Mouse (Mus musculus): Measurements from ENCODE around the gene Fxr2. TPM values are rescaled to one million over a fixed set of nuclear protein-coding genes. Genes with fewer than 3 reads are reported as not detected.
A peak's percentile ranks its signal among the peaks of the same experiment; 100 is the strongest.

The Fxr2 gene
- polyA plus RNA-seq, 1 experiment from 2014 or later = 29.0 TPM

GRCm38 (mm10) chr11:69686377-69686776 is 53.6 kb downstream of the Fxr2 start:
- Histone ChIP-seq H3K4me1 (ENCODE audit: control insufficient read depth, insufficient read depth, low read length) (0 out of 2 replicates have a peak, but pooled peaks cover 5% of the 10 kb centered on the region), H3K9ac (ENCODE audit: low read depth, low read length) (0 out of 2 replicates have a peak overlapping the region, but pooled peaks have one; percentile 39), H3K4me2 (peak overlapping the region; percentile 9; the same call in 1 of the 2 replicates), H3K27ac (ENCODE audit: low read depth, low read length) (no peak overlapping the region), H3K4me3 (ENCODE audit: low read depth, low read length) (no peak overlapping the region), H3K36me3 (ENCODE audit: control insufficient read depth, insufficient read depth, low read length) (no peaks in the 10 kb centered on the region), H3K27me3 (ENCODE audit: control insufficient read depth, insufficient read depth, low read length) (no peaks in the 10 kb centered on the region; the same call in 1 of the 2 replicates), H3K9me3 (replicated peaks; ENCODE audit: control insufficient read depth, low read length) (no peaks in the 10 kb centered on the region)
- ATAC-seq (replicated peaks; ENCODE audit: insufficient number of reproducible peaks, low FRiP score, low TSS enrichment) = no peak
- 13% methylated on average over 4 of the region's 4 CpGs for whole genome bisulfite sequencing (ENCODE audit: insufficient replicate concordance)

- WGBS (ENCODE audit: insufficient replicate concordance) = 44% methylated on average over 5 of the region's 5 CpGs
- H3K4me3 ChIP-seq (ENCODE audit: low read depth, low read length) = no peak overlapping the region
- no peak overlapping the region for H3K27ac ChIP-seq (ENCODE audit: low read depth, low read length)
- H3K4me1 ChIP-seq (ENCODE audit: control insufficient read depth, insufficient read depth, low read length) = 0 out of 2 replicates have a peak, but pooled peaks cover 5% of the 10 kb centered on the region
- H3K4me2 ChIP-seq = no peak overlapping the region
- ATAC-seq (replicated peaks; ENCODE audit: insufficient number of reproducible peaks, low FRiP score, low TSS enrichment) = no peak
- no peaks in the 10 kb centered on the region; the same call in 1 of the 2 replicates for H3K27me3 ChIP-seq (ENCODE audit: control insufficient read depth, insufficient read depth, low read length)
- H3K9ac ChIP-seq (ENCODE audit: low read depth, low read length) = no peak overlapping the region
- no peaks in the 10 kb centered on the region for H3K9me3 ChIP-seq (replicated peaks; ENCODE audit: control insufficient read depth, low read length)
- no peaks in the 10 kb centered on the region for H3K36me3 ChIP-seq (ENCODE audit: control insufficient read depth, insufficient read depth, low read length)
Observed at GRCm38 (mm10) chr11:69687061-69687460, 54.3 kb downstream of the Fxr2 start.

- no peaks in the 10 kb centered on the region for H3K9me3 ChIP-seq (replicated peaks; ENCODE audit: control insufficient read depth, low read length)
- no peaks in the 10 kb centered on the region for H3K36me3 ChIP-seq (ENCODE audit: control insufficient read depth, insufficient read depth, low read length)
- no peak overlapping the region for H3K4me2 ChIP-seq
- ATAC-seq (replicated peaks; ENCODE audit: insufficient number of reproducible peaks, low FRiP score, low TSS enrichment) = no peak
- no peak overlapping the region for H3K27ac ChIP-seq (ENCODE audit: low read depth, low read length)
- WGBS (ENCODE audit: insufficient replicate concordance) = 88% methylated on average over 1 of the region's 1 CpGs
- no peaks in the 10 kb centered on the region; the same call in 1 of the 2 replicates for H3K27me3 ChIP-seq (ENCODE audit: control insufficient read depth, insufficient read depth, low read length)
- no peak overlapping the region for H3K4me3 ChIP-seq (ENCODE audit: low read depth, low read length)
- H3K4me1 ChIP-seq (ENCODE audit: control insufficient read depth, insufficient read depth, low read length) = peaks cover 4% of the 10 kb centered on the region; the same call in 1 of the 2 replicates
- no peak overlapping the region for H3K9ac ChIP-seq (ENCODE audit: low read depth, low read length)
Observed at GRCm38 (mm10) chr11:69689891-69690290, 57.1 kb downstream of the Fxr2 start.

GRCm38 (mm10) chr11:69692196-69692811 is 59.5 kb downstream of the Fxr2 start:
- Histone ChIP-seq H3K27ac (ENCODE audit: low read depth, low read length) (no peak overlapping the region), H3K9me3 (replicated peaks; ENCODE audit: control insufficient read depth, low read length) (no peaks in the 10 kb centered on the region), H3K4me3 (ENCODE audit: low read depth, low read length) (no peak overlapping the region), H3K4me1 (ENCODE audit: control insufficient read depth, insufficient read depth, low read length) (peaks cover 12% of the 10 kb centered on the region), H3K9ac (ENCODE audit: low read depth, low read length) (no peak overlapping the region), H3K27me3 (ENCODE audit: control insufficient read depth, insufficient read depth, low read length) (no peaks in the 10 kb centered on the region), H3K4me2 (no peak overlapping the region), H3K36me3 (ENCODE audit: control insufficient read depth, insufficient read depth, low read length) (no peaks in the 10 kb centered on the region)
- WGBS (ENCODE audit: insufficient replicate concordance) = 70% methylated on average over 9 of the region's 9 CpGs
- no peak for ATAC-seq (replicated peaks; ENCODE audit: insufficient number of reproducible peaks, low FRiP score, low TSS enrichment)

GRCm38 (mm10) chr11:69692863-69693262 is 60.1 kb downstream of the Fxr2 start:
- H3K36me3 ChIP-seq (ENCODE audit: control insufficient read depth, insufficient read depth, low read length) = no peaks in the 10 kb centered on the region
- ATAC-seq (replicated peaks; ENCODE audit: insufficient number of reproducible peaks, low FRiP score, low TSS enrichment) = no peak
- no peak overlapping the region for H3K27ac ChIP-seq (ENCODE audit: low read depth, low read length)
- no peaks in the 10 kb centered on the region for H3K9me3 ChIP-seq (replicated peaks; ENCODE audit: control insufficient read depth, low read length)
- 80% methylated on average over 6 of the region's 6 CpGs for WGBS (ENCODE audit: insufficient replicate concordance)
- no peaks in the 10 kb centered on the region for H3K27me3 ChIP-seq (ENCODE audit: control insufficient read depth, insufficient read depth, low read length)
- no peak overlapping the region for H3K9ac ChIP-seq (ENCODE audit: low read depth, low read length)
- H3K4me3 ChIP-seq (ENCODE audit: low read depth, low read length) = no peak overlapping the region
- H3K4me2 ChIP-seq = no peak overlapping the region
- H3K4me1 ChIP-seq (ENCODE audit: control insufficient read depth, insufficient read depth, low read length) = peaks cover 12% of the 10 kb centered on the region

DNA sequence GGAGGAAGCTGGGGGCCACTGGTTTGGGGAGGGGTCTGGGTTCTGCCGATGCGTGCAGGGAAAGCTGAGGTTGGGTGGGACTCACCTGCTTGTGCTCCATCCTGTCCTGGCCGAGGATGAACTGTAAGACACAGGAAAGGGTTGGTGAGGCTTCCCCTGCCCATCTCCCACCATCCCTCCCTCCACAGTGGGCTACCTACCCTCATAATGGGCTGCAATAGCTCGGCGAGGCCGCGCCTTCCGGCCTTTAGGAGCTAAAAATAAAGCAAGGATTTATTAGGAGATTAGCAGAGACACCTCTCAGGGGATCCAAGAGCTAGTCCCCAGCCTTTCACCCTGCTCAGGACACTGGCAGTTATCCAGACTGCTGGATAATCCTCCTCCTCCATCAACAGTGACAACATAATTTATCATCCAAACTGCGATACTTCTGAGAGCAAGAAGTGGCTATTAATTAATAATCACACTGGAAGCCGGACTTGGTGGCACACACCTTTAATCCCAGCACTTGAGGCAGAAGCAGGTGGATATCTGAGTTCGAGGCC is 60.7 kb downstream of the Fxr2 start:
- Histone ChIP-seq H3K9me3 (replicated peaks; ENCODE audit: control insufficient read depth, low read length) (no peaks in the 10 kb centered on the region), H3K4me3 (ENCODE audit: low read depth, low read length) (no peak overlapping the region), H3K27me3 (ENCODE audit: control insufficient read depth, insufficient read depth, low read length) (no peaks in the 10 kb centered on the region), H3K4me2 (no peak overlapping the region), H3K9ac (ENCODE audit: low read depth, low read length) (no peak overlapping the region), H3K36me3 (ENCODE audit: control insufficient read depth, insufficient read depth, low read length) (no peaks in the 10 kb centered on the region), H3K27ac (ENCODE audit: low read depth, low read length) (no peak overlapping the region), H3K4me1 (ENCODE audit: control insufficient read depth, insufficient read depth, low read length) (peaks cover 12% of the 10 kb centered on the region)
- WGBS (ENCODE audit: insufficient replicate concordance) = 55% methylated on average over 11 of the region's 11 CpGs
- no peak for ATAC-seq (replicated peaks; ENCODE audit: insufficient number of reproducible peaks, low FRiP score, low TSS enrichment)

GRCm38 (mm10) chr11:69695046-69695360 is 62.2 kb downstream of the Fxr2 start:
- H3K9ac ChIP-seq (ENCODE audit: low read depth, low read length) = peak overlapping the region; percentile 85; the same call in 1 of the 2 replicates
- WGBS (ENCODE audit: insufficient replicate concordance) = 25% methylated on average over 6 of the region's 6 CpGs
- no peak for ATAC-seq (replicated peaks; ENCODE audit: insufficient number of reproducible peaks, low FRiP score, low TSS enrichment)

GRCm38 (mm10) chr11:69695361-69696181 is 62.8 kb downstream of the Fxr2 start, which contains the start of the genes Tnfsf12 and Tnfsfm13:
Gene Tnfsf12 (minus strand): TSS chr11:69695849.
Gene Tnfsfm13 (minus strand): TSS chr11:69696098.
- peak within 1 kb of the TSS; percentile 83 for H3K4me2 ChIP-seq
- H3K9me3 ChIP-seq (replicated peaks; ENCODE audit: control insufficient read depth, low read length) = no peaks in the 10 kb centered on the region

More at GRCm38 (mm10) chr11:69695046-69695360, 62.2 kb downstream of the Fxr2 start:
- Histone ChIP-seq H3K4me2 (peak overlapping the region; percentile 83), H3K36me3 (ENCODE audit: control insufficient read depth, insufficient read depth, low read length) (no peaks in the 10 kb centered on the region), H3K27ac (ENCODE audit: low read depth, low read length) (peak overlapping the region; percentile 64), H3K9me3 (replicated peaks; ENCODE audit: control insufficient read depth, low read length) (no peaks in the 10 kb centered on the region), H3K27me3 (ENCODE audit: control insufficient read depth, insufficient read depth, low read length) (no peaks in the 10 kb centered on the region), H3K4me1 (ENCODE audit: control insufficient read depth, insufficient read depth, low read length) (peaks cover 18% of the 10 kb centered on the region), H3K4me3 (ENCODE audit: low read depth, low read length) (peak overlapping the region; percentile 62)

More at GRCm38 (mm10) chr11:69695361-69696181, 62.8 kb downstream of the Fxr2 start, which contains the start of the genes Tnfsf12 and Tnfsfm13:
- Histone ChIP-seq H3K4me3 (ENCODE audit: low read depth, low read length) (peak within 1 kb of the TSS; percentile 62), H3K27ac (ENCODE audit: low read depth, low read length) (peak within 1 kb of the TSS; percentile 64), H3K36me3 (ENCODE audit: control insufficient read depth, insufficient read depth, low read length) (no peaks in the 10 kb centered on the region), H3K27me3 (ENCODE audit: control insufficient read depth, insufficient read depth, low read length) (no peaks in the 10 kb centered on the region), H3K9ac (ENCODE audit: low read depth, low read length) (peak within 1 kb of the TSS; percentile 85), H3K4me1 (ENCODE audit: control insufficient read depth, insufficient read depth, low read length) (peaks cover 20% of the 10 kb centered on the region)
- WGBS (ENCODE audit: insufficient replicate concordance) = under 1% methylated on average over 40 of the region's 41 CpGs
- ATAC-seq (replicated peaks; ENCODE audit: insufficient number of reproducible peaks, low FRiP score, low TSS enrichment) = peak; percentile 66; the same call in 1 of the 2 replicates

Data from heart, embryonic 11.5 days (tissue).